Comparison of ENCODE assay signal across 9 mouse cellular contexts in genomic region chr1:85901516-85902107, GRCm38 (mm10). TPM values are rescaled to one million over a fixed set of nuclear protein-coding genes. Genes with fewer than 3 reads are reported as not detected.
DNase-seq lines count a peak whose midpoint lies in the region; ATAC-seq and TF ChIP-seq lines count a peak whose summit lies in the region.
"Had no signal": no experiment of that assay in that cellular context is flagged by ENCODE, and none has a peak within 500 bp of the region (broad histone marks: within the 10 kb centered on the region; RNA-seq: fewer than 3 reads in every experiment).

No protein-coding gene starts in this region.

- peak; percentile 41 for ATAC-seq in forebrain, embryonic 16.5 days
- ATAC-seq in hindbrain, postnatal 0 days = peak; percentile 44
- ATAC-seq in megakaryocyte-erythroid progenitor cell, adult 5-6 weeks (replicated peaks; ENCODE audit: low FRiP score, low TSS enrichment, poor library complexity, severe bottlenecking) = no peak

- peak; percentile 49 to 56 for DNase-seq in heart, adult 18-20 months
- no peak for DNase-seq in heart, postnatal 25 days (ENCODE audit: low spot score)
- peak; percentile 59 for DNase-seq in MN1 (ENCODE audit: low spot score)
- no peak for DNase-seq in hindbrain, postnatal 0 days (ENCODE audit: low spot score)
- DNase-seq in retina, postnatal 1 day = no peak
- DNase-seq in layer of hippocampus, adult 9-11 months = no peak

- H3K4me1 ChIP-seq in forebrain, embryonic 16.5 days (replicated peaks; ENCODE audit: control insufficient read depth, insufficient read depth, low read length) = peaks cover 61% of the 10 kb centered on the region
- peaks cover 62% of the 10 kb centered on the region for H3K4me1 ChIP-seq in hindbrain, postnatal 0 days (ENCODE audit: insufficient read depth, low read length)

- H3K9me3 ChIP-seq in forebrain, embryonic 16.5 days (ENCODE audit: control insufficient read depth, low read length) = no peaks in the 10 kb centered on the region
- no peaks in the 10 kb centered on the region for H3K9me3 ChIP-seq in hindbrain, postnatal 0 days (ENCODE audit: low read length)

- no peak overlapping the region for H3K4me2 ChIP-seq in forebrain, embryonic 16.5 days (ENCODE audit: low read length)
- H3K4me2 ChIP-seq in hindbrain, postnatal 0 days (ENCODE audit: low read depth, low read length) = no peak overlapping the region

- intact Hi-C loops in heart, postnatal 25 days (cut with DNase I) = loop anchor here (5.0 kb wide), 1 partner anchor 109 kb away; the partner anchor contains the start of gene Cab39

- no peak for TF ChIP-seq CTCF in hindbrain, postnatal 0 days (IDR thresholded peaks at IDR 0.05; ENCODE audit: low read depth)

- H3K27ac ChIP-seq in forebrain, embryonic 16.5 days (ENCODE audit: low read length) = peak overlapping the region; percentile 56
- 0 out of 2 replicates have a peak overlapping the region, but pooled peaks have one; percentile 3 for H3K27ac ChIP-seq in hindbrain, postnatal 0 days

- peaks cover 23% of the 10 kb centered on the region for H3K36me3 ChIP-seq in forebrain, embryonic 16.5 days (ENCODE audit: control insufficient read depth, insufficient read depth)
- H3K36me3 ChIP-seq in hindbrain, postnatal 0 days (ENCODE audit: insufficient read depth, low read length) = peaks cover 34% of the 10 kb centered on the region

- H3K27me3 ChIP-seq in forebrain, embryonic 16.5 days (replicated peaks; ENCODE audit: control insufficient read depth, insufficient read depth, low read length) = no peaks in the 10 kb centered on the region
- no peaks in the 10 kb centered on the region for H3K27me3 ChIP-seq in hindbrain, postnatal 0 days (ENCODE audit: insufficient read depth, low read length)

- WGBS in forebrain, embryonic 16.5 days = 47% methylated on average over 3 of the region's 3 CpGs
- 49% methylated on average over 3 of the region's 3 CpGs for WGBS in hindbrain, postnatal 0 days

- no peak overlapping the region for H3K4me3 ChIP-seq in forebrain, embryonic 16.5 days (replicated peaks; ENCODE audit: low read length)
- H3K4me3 ChIP-seq in hindbrain, postnatal 0 days (ENCODE audit: low read length) = no peak overlapping the region

- no peak overlapping the region for H3K9ac ChIP-seq in forebrain, embryonic 16.5 days (replicated peaks; ENCODE audit: low read depth, low read length)
- no peak overlapping the region for H3K9ac ChIP-seq in hindbrain, postnatal 0 days (replicated peaks; ENCODE audit: low read length)

RNA-seq across cellular contexts. Expression of gene Itm2c, which starts 7.5 kb away (rescaled TPM):
- total RNA-seq in heart, adult 18-20 months (2021) = 10 to 100 TPM; 57.1 to 65.4 TPM
- total RNA-seq in heart, postnatal 25 days (2021) = 10 to 100 TPM; 62.4 to 66.2 TPM
- 146 and 166 TPM in 2 replicates for polyA plus RNA-seq in forebrain, embryonic 16.5 days (2015; fragmentation: Nextera tagmentation; extraction: Ambion mirVana)
- total RNA-seq in hindbrain, postnatal 0 days (2014; rRNA removed) = 329 and 336 TPM in 2 replicates
- 244 and 253 TPM in 2 replicates for polyA plus RNA-seq in hindbrain, postnatal 0 days (2015; fragmentation: Nextera tagmentation; extraction: Ambion mirVana)
- total RNA-seq in megakaryocyte-erythroid progenitor cell, adult 5-6 weeks (2014; fragmentation: Nextera tagmentation) = 10.8 and 12.3 TPM in 2 replicates
- 17.6 and 23.6 TPM in 2 replicates for total RNA-seq in megakaryocyte-erythroid progenitor cell, adult 5-6 weeks (2017)

RNA-seq across cellular contexts. Expression of gene 4933407L21Rik, which starts 26.7 kb away (rescaled TPM):
- not detected for total RNA-seq in heart, adult 18-20 months (2021)
- total RNA-seq in heart, postnatal 25 days (2021) = not detected
- polyA plus RNA-seq in forebrain, embryonic 16.5 days (2015; fragmentation: Nextera tagmentation; extraction: Ambion mirVana) = 3.6 and 5.6 TPM in 2 replicates
- 11.8 and 18.8 TPM in 2 replicates for total RNA-seq in hindbrain, postnatal 0 days (2014; rRNA removed)
- 12.3 and 13.9 TPM in 2 replicates for polyA plus RNA-seq in hindbrain, postnatal 0 days (2015; fragmentation: Nextera tagmentation; extraction: Ambion mirVana)
- total RNA-seq in megakaryocyte-erythroid progenitor cell, adult 5-6 weeks (2014; fragmentation: Nextera tagmentation) = not detected in 2 replicates
- not detected in 2 replicates for total RNA-seq in megakaryocyte-erythroid progenitor cell, adult 5-6 weeks (2017)

RNA-seq across cellular contexts. Expression of gene Gpr55, which starts 59.2 kb away (rescaled TPM):
- under 1 TPM in 1 of 2 experiments, not detected in 1; 0.10 TPM for total RNA-seq in heart, adult 18-20 months (2021)
- total RNA-seq in heart, postnatal 25 days (2021) = not detected
- 0.16 TPM in 1 of 2 replicates, not detected in the other for polyA plus RNA-seq in forebrain, embryonic 16.5 days (2015; fragmentation: Nextera tagmentation; extraction: Ambion mirVana)
- total RNA-seq in hindbrain, postnatal 0 days (2014; rRNA removed) = 0.21 TPM in 1 of 2 replicates, not detected in the other
- 0.14 and 0.15 TPM in 2 replicates for polyA plus RNA-seq in hindbrain, postnatal 0 days (2015; fragmentation: Nextera tagmentation; extraction: Ambion mirVana)
- 0.72 TPM in 1 of 2 replicates, not detected in the other for total RNA-seq in megakaryocyte-erythroid progenitor cell, adult 5-6 weeks (2014; fragmentation: Nextera tagmentation)
- not detected in 2 replicates for total RNA-seq in megakaryocyte-erythroid progenitor cell, adult 5-6 weeks (2017)
- polyA plus RNA-seq: limb, embryonic 11.5 days had no signal

Comparison
In these comparisons a context has a peak if more than half of its experiments do, and no peak if none do; other contexts are left out.
1. DNase-seq: peak in heart, adult 18-20 months (2 of 2) and MN1 (single experiment); none in heart, postnatal 25 days (single experiment), hindbrain, postnatal 0 days (single experiment), retina, postnatal 1 day (single experiment) and layer of hippocampus, adult 9-11 months (single experiment).
2. RNA of gene 4933407L21Rik, which starts 26.7 kb away (total RNA-seq): 11.8 to 18.8 TPM in hindbrain, postnatal 0 days; not detected in heart, postnatal 25 days, not detected in megakaryocyte-erythroid progenitor cell, adult 5-6 weeks and not detected in heart, adult 18-20 months; every median in the first group is over 10 times any median in the second.